Mouse (Mus musculus) MEL (cell line): ENCODE measurements at regions not wholly inside any gene's neighbourhood (a gene's known extent, or its start where the extent isn't known, plus 50 kb on each side); places are given as distances from the start of the nearest gene placed in this dataset.

Experiments
- CTCF ChIP-seq, 3 experiments: IDR thresholded peaks in 2 of 3; conservative IDR thresholded peaks in 1 of 3; 2 replicates each; pipeline ENCODE4 v1.5.1; 2011 to 2012; ENCODE audit warnings: low read length in 3 of 3, low read depth in 2 of 3, mild to moderate bottlenecking in 2 of 3, improper control_type of control experiment in 1 of 3, inconsistent platforms in 1 of 3, mixed read lengths in 1 of 3, moderate library complexity in 1 of 3; ENCODE audit not compliant: control insufficient read depth in 1 of 3, insufficient read depth in 1 of 3, poor library complexity in 1 of 3, severe bottlenecking in 1 of 3
- GABPA ChIP-seq: IDR thresholded peaks from 2 replicates; pipeline ENCODE4 v1.6.1; 2012; ENCODE audit warnings: low read depth, mild to moderate bottlenecking, inconsistent platforms, low read length, improper control_type of control experiment, moderate library complexity
- MAX ChIP-seq: IDR thresholded peaks from 2 replicates; pipeline ENCODE4 v1.6.1; 2011; ENCODE audit warnings: low read length, improper control_type of control experiment
- POLR2A ChIP-seq, 2 experiments: IDR thresholded peaks; 2 replicates each; pipeline ENCODE4 v1.6.1; 2011 to 2012; ENCODE audit warnings: low read length in 2 of 2, mild to moderate bottlenecking in 2 of 2, control low read depth in 1 of 2, improper control_type of control experiment in 1 of 2, low read depth in 1 of 2, moderate library complexity in 1 of 2; ENCODE audit not compliant: control insufficient read depth in 1 of 2, insufficient read depth in 1 of 2, poor library complexity in 1 of 2
- RCOR1 ChIP-seq: IDR thresholded peaks from 2 replicates; pipeline ENCODE4 v1.6.1; 2012; ENCODE audit warnings: low read depth, mild to moderate bottlenecking, inconsistent platforms, low read length, improper control_type of control experiment
- TAL1 ChIP-seq: IDR thresholded peaks from 2 replicates; pipeline ENCODE4 v1.6.1; 2012; ENCODE audit warnings: mild to moderate bottlenecking, inconsistent platforms, low read length, moderate library complexity, mixed read lengths
- USF1 ChIP-seq: IDR thresholded peaks from 2 replicates; pipeline ENCODE4 v1.6.1; 2014; ENCODE audit warnings: low read depth, mild to moderate bottlenecking, inconsistent platforms, low read length, improper control_type of control experiment, moderate library complexity
- ZMIZ1 ChIP-seq: IDR thresholded peaks from 2 replicates; pipeline ENCODE4 v1.6.1; 2012; ENCODE audit warnings: low read depth, mild to moderate bottlenecking, inconsistent platforms, low read length, improper control_type of control experiment, moderate library complexity

DNA sequence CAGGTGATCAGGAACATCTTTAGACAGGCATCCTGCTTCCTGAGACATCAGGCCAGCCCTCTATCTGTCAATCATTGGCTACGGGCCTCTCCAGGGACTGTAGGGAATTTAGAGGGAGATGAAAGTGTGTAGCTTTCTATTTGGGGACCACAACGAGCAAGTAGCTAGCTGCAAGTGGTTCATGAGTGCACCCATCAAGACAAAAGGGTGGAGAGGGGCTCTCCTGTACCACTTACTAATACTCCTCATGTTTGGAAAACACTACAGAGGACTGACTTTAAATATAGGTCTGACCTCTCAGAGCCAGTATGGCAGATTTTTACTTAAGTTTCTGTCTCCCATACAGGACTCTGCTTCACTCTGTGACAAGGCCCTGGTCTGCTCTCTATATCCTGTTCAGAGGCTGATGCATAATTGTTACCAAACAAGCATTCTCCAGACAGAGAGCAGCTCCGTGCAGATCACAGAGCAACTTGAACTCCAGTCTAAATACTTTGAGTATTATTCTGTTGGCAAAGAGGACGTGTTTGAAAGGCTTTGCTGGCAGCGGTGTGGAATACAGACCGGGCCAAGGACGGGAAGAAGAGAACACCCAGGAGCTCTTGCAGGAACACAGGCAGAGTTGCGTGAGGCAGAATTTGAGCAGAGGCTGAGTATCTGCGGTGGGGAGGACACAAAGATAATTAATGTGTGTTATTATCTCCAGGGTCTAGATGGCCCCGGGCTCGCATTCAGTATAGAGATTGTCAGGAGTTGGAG lies 56.2 kb upstream of the Gm6993 start:
- TF ChIP-seq CTCF (IDR thresholded peaks at IDR 0.05 in 2 of 3, conservative IDR thresholded peaks at IDR 0.05 in 1 of 3; ENCODE audit: control insufficient read depth in 1 of 3, insufficient read depth in 1 of 3, low read depth in 2 of 3, low read length in 3 of 3, poor library complexity in 1 of 3, severe bottlenecking in 1 of 3) = no peak
- no peak for TF ChIP-seq RCOR1
- no peak for TF ChIP-seq USF1
- TF ChIP-seq TAL1 = no peak
- TF ChIP-seq ZMIZ1 = no peak
- no peak for TF ChIP-seq POLR2A (IDR thresholded peaks at IDR 0.05; ENCODE audit: control insufficient read depth in 1 of 2, insufficient read depth in 1 of 2, low read depth in 1 of 2, low read length in 2 of 2, poor library complexity in 1 of 2)
- no peak for TF ChIP-seq MAX
- no peak for TF ChIP-seq GABPA
